Mouse (Mus musculus) bone marrow macrophage, adult 2 months (primary cell): ENCODE results near the gene Garnl3.

Experiments used
- CTCF ChIP-seq: IDR thresholded peaks from 2 replicates; pipeline ENCODE4 v1.5.1; 2012; ENCODE audit warnings: low read depth, mild to moderate bottlenecking, low read length, moderate library complexity
- POLR2A ChIP-seq: IDR thresholded peaks from 2 replicates; pipeline ENCODE4 v1.6.1; 2012; ENCODE audit warnings: mild to moderate bottlenecking, low read depth, low read length, borderline replicate concordance

DNA sequence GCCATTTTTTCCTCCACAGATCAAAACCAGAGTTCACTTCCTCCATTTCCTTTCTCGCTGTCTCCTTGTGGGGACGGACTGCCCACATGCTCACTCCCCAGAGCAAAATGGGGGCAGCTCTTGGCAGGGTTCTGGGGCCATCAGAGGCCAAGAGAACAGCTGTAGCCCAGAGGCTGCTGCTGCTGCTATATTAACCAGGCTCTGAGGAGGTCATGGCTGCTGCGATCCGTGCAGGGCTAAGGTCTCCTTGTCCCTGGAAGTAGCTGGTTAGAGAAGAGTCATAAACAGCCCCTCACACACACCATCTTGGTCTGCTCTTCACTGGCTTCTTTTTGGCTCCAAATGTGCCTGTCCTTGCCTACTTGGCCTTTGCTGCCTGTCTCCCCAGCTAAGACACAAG is 33.8 kb upstream of the Garnl3 start:
- no peak for TF ChIP-seq CTCF
- TF ChIP-seq POLR2A = no peak
